8 mouse cellular contexts compared by ENCODE assay signal in genomic region chr15:84613536-84614527, GRCm38 (mm10). TPM values are rescaled to one million over a fixed set of nuclear protein-coding genes. Genes with fewer than 3 reads are reported as not detected.
DNase-seq lines count a peak whose midpoint lies in the region; ATAC-seq lines count a peak whose summit lies in the region.

No protein-coding gene starts in this region.

- H3K36me3 ChIP-seq in embryonic facial prominence, embryonic 10.5 days (replicated peaks), result no peaks in the 10 kb centered on the region
- no peaks in the 10 kb centered on the region for H3K36me3 ChIP-seq in midbrain, embryonic 12.5 days

- intact Hi-C loops in left cerebral cortex, postnatal 36 days (cut with DNase I), result loop anchor here (2.0 to 5.0 kb wide), 3 partner anchors 167 to 401 kb away; partner anchors contain the start of gene Shisal1

- peaks cover 51% of the 10 kb centered on the region for H3K27me3 ChIP-seq in embryonic facial prominence, embryonic 10.5 days (replicated peaks; ENCODE audit: low read depth, poor library complexity, severe bottlenecking)
- peaks cover 48% of the 10 kb centered on the region for H3K27me3 ChIP-seq in midbrain, embryonic 12.5 days

- no peak overlapping the region for H3K4me2 ChIP-seq in midbrain, embryonic 12.5 days (replicated peaks)

- no peak overlapping the region for H3K9ac ChIP-seq in midbrain, embryonic 12.5 days (replicated peaks)

- H3K4me3 ChIP-seq in embryonic facial prominence, embryonic 10.5 days, result no peak overlapping the region
- no peak overlapping the region for H3K4me3 ChIP-seq in midbrain, embryonic 12.5 days

- peak; percentile 95 for DNase-seq in adrenal gland, postnatal 14 days
- DNase-seq in embryonic facial prominence, embryonic 10.5 days (ENCODE audit: low spot score), result peak; percentile 90
- DNase-seq in heart, adult 11 months, result peak; percentile 97
- peak; percentile 75 for DNase-seq in kidney, adult 11 months
- DNase-seq in left cerebral cortex, postnatal 36 days (ENCODE audit: low spot score in 2 of 2), result peak; percentile 87 to 91
- DNase-seq in right cerebral cortex, postnatal 4 days, result peak; percentile 97
- peak; percentile 69 for DNase-seq in yolk sac, embryonic 10.5 days (ENCODE audit: low spot score)

- peaks cover 42% of the 10 kb centered on the region for H3K4me1 ChIP-seq in embryonic facial prominence, embryonic 10.5 days
- H3K4me1 ChIP-seq in midbrain, embryonic 12.5 days, result peaks cover 35% of the 10 kb centered on the region

- H3K27ac ChIP-seq in embryonic facial prominence, embryonic 10.5 days (replicated peaks), result no peak overlapping the region
- no peak overlapping the region for H3K27ac ChIP-seq in midbrain, embryonic 12.5 days (replicated peaks)

- H3K9me3 ChIP-seq in embryonic facial prominence, embryonic 10.5 days, result peaks cover under 1% of the 10 kb centered on the region; the same call in 1 of the 2 replicates
- no peaks in the 10 kb centered on the region for H3K9me3 ChIP-seq in midbrain, embryonic 12.5 days

- 52% methylated on average over 17 of the region's 17 CpGs for WGBS in embryonic facial prominence, embryonic 10.5 days
- WGBS in midbrain, embryonic 12.5 days, result 53% methylated on average over 17 of the region's 17 CpGs

- peak; percentile 69 for ATAC-seq in midbrain, embryonic 12.5 days (ENCODE audit: low FRiP score, low read depth)

RNA-seq across cellular contexts. Expression of gene Prr5, which starts 55.6 kb away (rescaled TPM):
- 7.1 and 8.7 TPM in 2 replicates for total RNA-seq in adrenal gland, postnatal 14 days (2021)
- 16.2 and 17.7 TPM in 2 replicates for polyA plus RNA-seq in embryonic facial prominence, embryonic 10.5 days (2016; fragmentation: Nextera tagmentation; extraction: Ambion mirVana)
- 10 to 100 TPM; 11.8 to 12.0 TPM for total RNA-seq in left cerebral cortex, postnatal 36 days (2021)
- 11.1 and 13.9 TPM in 2 replicates for polyA plus RNA-seq in midbrain, embryonic 12.5 days (2016; fragmentation: Nextera tagmentation; extraction: Ambion mirVana)

RNA-seq across cellular contexts. Expression of gene Rtl6, which starts 56.2 kb away (rescaled TPM):
- 6.3 and 7.2 TPM in 2 replicates for total RNA-seq in adrenal gland, postnatal 14 days (2021)
- polyA plus RNA-seq in embryonic facial prominence, embryonic 10.5 days (2016; fragmentation: Nextera tagmentation; extraction: Ambion mirVana), result 25.1 and 26.0 TPM in 2 replicates
- total RNA-seq in left cerebral cortex, postnatal 36 days (2021), result 10 to 100 TPM; 54.4 to 60.6 TPM
- polyA plus RNA-seq in midbrain, embryonic 12.5 days (2016; fragmentation: Nextera tagmentation; extraction: Ambion mirVana), result 51.7 and 52.4 TPM in 2 replicates
